In the genomic region with DNA sequence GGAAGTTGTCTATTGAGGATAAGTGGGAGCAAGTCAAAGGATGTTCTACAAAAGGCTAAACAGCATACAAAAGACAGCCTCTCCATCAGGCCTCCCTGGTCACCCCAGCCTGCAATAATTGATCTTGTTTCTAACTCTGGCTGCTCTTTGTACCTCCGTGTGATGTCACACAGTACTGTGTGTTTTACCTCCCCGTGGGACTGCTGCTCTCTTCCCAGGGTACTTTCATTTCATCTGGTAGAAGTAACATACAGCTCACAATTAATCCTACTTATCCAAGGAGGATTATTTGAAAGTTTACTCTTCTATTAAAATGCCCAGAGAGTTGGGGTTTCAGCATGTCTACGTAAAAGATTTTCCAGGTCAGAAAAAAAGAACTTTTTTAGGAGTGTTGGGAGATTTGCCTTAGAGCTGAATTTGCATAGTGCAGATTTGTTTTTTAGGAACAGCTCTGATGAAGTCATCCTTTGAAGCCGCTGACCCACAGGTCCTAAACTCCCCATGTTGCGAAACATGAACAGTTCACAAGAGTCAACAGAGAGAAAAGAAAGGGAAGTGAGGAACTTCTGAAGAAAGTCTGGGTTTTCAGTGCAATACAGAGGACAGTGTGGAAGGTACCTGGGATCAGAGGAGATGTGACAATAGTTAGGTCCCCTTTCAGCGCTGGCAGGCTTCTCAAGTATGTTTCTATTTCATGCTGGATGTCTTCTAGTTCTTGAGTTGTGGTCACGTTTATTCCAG, we compare ENCODE assay signal across 15 mouse cellular contexts. TPM values are rescaled to one million over a fixed set of nuclear protein-coding genes. Genes with fewer than 3 reads are reported as not detected.
A peak's percentile ranks its signal among the peaks of the same experiment; 100 is the strongest.
DNase-seq lines count a peak whose midpoint lies in the region; ATAC-seq and TF ChIP-seq lines count a peak whose summit lies in the region.
"Had no signal": no experiment of that assay in that cellular context is flagged by ENCODE, and none has a peak within 500 bp of the region (broad histone marks: within the 10 kb centered on the region; RNA-seq: fewer than 3 reads in every experiment).

No protein-coding gene starts in this region.

- no peak overlapping the region for H3K4me3 ChIP-seq in hindbrain, postnatal 0 days (ENCODE audit: low read length)
- no peak overlapping the region for H3K4me3 ChIP-seq in hindbrain, embryonic 16.5 days (ENCODE audit: low read length)
- H3K4me3 ChIP-seq in CH12.LX (replicated peaks in 1 of 3; ENCODE audit: low read depth in 2 of 3, low read length in 2 of 3, poor library complexity in 1 of 3): peak overlapping the region; percentile 74 to 79 (median 79)
- no peak overlapping the region for H3K4me3 ChIP-seq in intestine, embryonic 16.5 days (ENCODE audit: low read length)
- H3K4me3 ChIP-seq: erythroblast, embryonic 14.5 days; lung, embryonic 15.5 days had no signal

- H3K4me1 ChIP-seq in hindbrain, postnatal 0 days (ENCODE audit: insufficient read depth, low read length): no peaks in the 10 kb centered on the region
- H3K4me1 ChIP-seq in hindbrain, embryonic 16.5 days (ENCODE audit: control insufficient read depth, insufficient read depth, low read depth, low read length): peaks cover 3% of the 10 kb centered on the region; the same call in 1 of the 2 replicates
- H3K4me1 ChIP-seq in CH12.LX (ENCODE audit: control insufficient read depth in 1 of 2, insufficient read depth in 2 of 2): peaks cover 8 to 39% of the 10 kb centered on the region in 2 experiments
- no peaks in the 10 kb centered on the region for H3K4me1 ChIP-seq in intestine, embryonic 16.5 days (ENCODE audit: control insufficient read depth, insufficient read depth, low read length)

- no peak; the same call in 1 of the 2 replicates for TF ChIP-seq RAD21 in CH12.LX (IDR thresholded peaks at IDR 0.05; ENCODE audit: low read depth, low read length)

- dilution Hi-C loops in CH12.LX (cut with MboI; ENCODE audit: extremely low pct_ligation_motif_present, extremely low pct_unique_long_range_greater_than_20kb, low sequenced_read_pairs): no loop called here

- no peaks in the 10 kb centered on the region for H3K27me3 ChIP-seq in hindbrain, postnatal 0 days (ENCODE audit: insufficient read depth, low read length)
- no peaks in the 10 kb centered on the region for H3K27me3 ChIP-seq in hindbrain, embryonic 16.5 days (replicated peaks; ENCODE audit: control insufficient read depth, insufficient read depth, low read length)
- H3K27me3 ChIP-seq in CH12.LX (replicated peaks): no peaks in the 10 kb centered on the region
- H3K27me3 ChIP-seq in intestine, embryonic 16.5 days (replicated peaks; ENCODE audit: control insufficient read depth, insufficient read depth, low read length): no peaks in the 10 kb centered on the region
- H3K27me3 ChIP-seq: lung, embryonic 15.5 days had no signal

- H3K9ac ChIP-seq in hindbrain, postnatal 0 days (replicated peaks; ENCODE audit: low read length): no peak overlapping the region
- H3K9ac ChIP-seq in hindbrain, embryonic 16.5 days (ENCODE audit: low read depth, low read length): no peak overlapping the region
- peak overlapping the region; percentile 96 for H3K9ac ChIP-seq in CH12.LX (ENCODE audit: insufficient read depth, low read depth)
- H3K9ac ChIP-seq in intestine, embryonic 16.5 days (ENCODE audit: low read depth, low read length): no peak overlapping the region
- H3K9ac ChIP-seq: lung, embryonic 15.5 days had no signal

- TF ChIP-seq POLR2A in CH12.LX (IDR thresholded peaks at IDR 0.05; ENCODE audit: low read depth, low read length): peak; percentile 1; the same call in 1 of the 2 replicates

- no peak overlapping the region; the same call in 1 of the 2 replicates for H3K27ac ChIP-seq in hindbrain, postnatal 0 days
- H3K27ac ChIP-seq in hindbrain, embryonic 16.5 days (ENCODE audit: low read depth, low read length): no peak overlapping the region
- peak overlapping the region; percentile 85 for H3K27ac ChIP-seq in CH12.LX (ENCODE audit: insufficient read depth, low read depth)
- H3K27ac ChIP-seq in intestine, embryonic 16.5 days (ENCODE audit: low read length): no peak overlapping the region
- H3K27ac ChIP-seq: lung, embryonic 15.5 days had no signal

- no peaks in the 10 kb centered on the region for H3K36me3 ChIP-seq in hindbrain, postnatal 0 days (ENCODE audit: insufficient read depth, low read length)
- no peaks in the 10 kb centered on the region for H3K36me3 ChIP-seq in hindbrain, embryonic 16.5 days (ENCODE audit: control insufficient read depth, insufficient read depth, low read length)
- H3K36me3 ChIP-seq in CH12.LX (replicated peaks in 1 of 2; ENCODE audit: control insufficient read depth in 1 of 2, insufficient read depth in 1 of 2, low read length in 1 of 2): peaks cover 22 to 32% of the 10 kb centered on the region in 2 experiments
- H3K36me3 ChIP-seq in intestine, embryonic 16.5 days (ENCODE audit: control insufficient read depth, insufficient read depth, low read length): no peaks in the 10 kb centered on the region
- H3K36me3 ChIP-seq: G1E; lung, embryonic 15.5 days had no signal

- WGBS in hindbrain, postnatal 0 days: 65% methylated on average over 7 of the region's 7 CpGs
- 61% methylated on average over 7 of the region's 7 CpGs for WGBS in hindbrain, embryonic 16.5 days
- 61% methylated on average over 7 of the region's 7 CpGs for WGBS in intestine, embryonic 16.5 days

- in situ Hi-C loops in CH12.LX (cut with MboI; ENCODE audit: low pct_ligation_motif_present, low pct_unique_long_range_greater_than_20kb, low sequenced_read_pairs): loop anchor here (5.0 kb wide), 1 partner anchor 108 kb away; no protein-coding TSS in a partner anchor

- TF ChIP-seq CTCF in hindbrain, postnatal 0 days (IDR thresholded peaks at IDR 0.05; ENCODE audit: low read depth): no peak
- TF ChIP-seq CTCF in CH12.LX (conservative IDR thresholded peaks at IDR 0.05 in 1 of 2, IDR thresholded peaks at IDR 0.05 in 1 of 2; ENCODE audit: low read depth in 2 of 2, low read length in 2 of 2): no peak

- no peak for ATAC-seq in hindbrain, postnatal 0 days
- no peak for ATAC-seq in hindbrain, embryonic 16.5 days
- peak; percentile 71 for ATAC-seq in granulocyte monocyte progenitor cell, adult 5-6 weeks (replicated peaks; ENCODE audit: poor library complexity, severe bottlenecking)
- peak; percentile 67 for ATAC-seq in monocyte, adult 5-6 weeks (replicated peaks; ENCODE audit: insufficient number of reproducible peaks, low FRiP score, low TSS enrichment, poor library complexity, severe bottlenecking)
- ATAC-seq in intestine, embryonic 16.5 days: no peak

- H3K9me3 ChIP-seq in hindbrain, postnatal 0 days (ENCODE audit: low read length): no peaks in the 10 kb centered on the region
- no peaks in the 10 kb centered on the region for H3K9me3 ChIP-seq in hindbrain, embryonic 16.5 days (ENCODE audit: control insufficient read depth, low read length)
- H3K9me3 ChIP-seq in CH12.LX (replicated peaks; ENCODE audit: low read length): no peaks in the 10 kb centered on the region
- H3K9me3 ChIP-seq in intestine, embryonic 16.5 days (ENCODE audit: control insufficient read depth, low read length): no peaks in the 10 kb centered on the region
- H3K9me3 ChIP-seq: lung, embryonic 15.5 days had no signal

- peak; percentile 89 for TF ChIP-seq EP300 in CH12.LX (IDR thresholded peaks at IDR 0.05; ENCODE audit: low read length)

- peaks cover 11% of the 10 kb centered on the region for H3K79me2 ChIP-seq in CH12.LX (replicated peaks; ENCODE audit: control insufficient read depth, extremely low read depth, insufficient read depth, poor library complexity, severe bottlenecking)

- H3K4me2 ChIP-seq in hindbrain, postnatal 0 days (ENCODE audit: low read depth, low read length): no peak overlapping the region
- no peak overlapping the region for H3K4me2 ChIP-seq in hindbrain, embryonic 16.5 days (ENCODE audit: low read length)
- peak overlapping the region; percentile 98 for H3K4me2 ChIP-seq in CH12.LX (ENCODE audit: insufficient read depth, low read depth, poor library complexity, severe bottlenecking)
- H3K4me2 ChIP-seq in intestine, embryonic 16.5 days (ENCODE audit: low read depth, low read length): no peak overlapping the region
- H3K4me2 ChIP-seq: lung, embryonic 15.5 days had no signal

- peak; percentile 10 for DNase-seq in hindbrain, postnatal 0 days (ENCODE audit: low spot score)
- DNase-seq in CH12.LX (ENCODE audit: extremely low read depth): peak; percentile 85
- no peak for DNase-seq in testis, postnatal 14 days (ENCODE audit: low spot score)
- no peak for DNase-seq in neural tube, embryonic 10.5 days (ENCODE audit: extremely low spot score, low spot score)
- DNase-seq: adrenal gland, postnatal 36 days; cerebellum, postnatal 14 days; kidney, adult 9 months; right cerebral cortex, adult 18-20 months had no signal

TF ChIP-seq in CH12.LX, 34 proteins besides CTCF, POLR2A, EP300 and RAD21 (continues in another document):
- TF ChIP-seq MXI1 (IDR thresholded peaks at IDR 0.05; ENCODE audit: low read depth, low read length): peak; percentile 77; the same call in 1 of the 2 replicates
- no peak for TF ChIP-seq USF1 (IDR thresholded peaks at IDR 0.05; ENCODE audit: low read depth, low read length)
- TF ChIP-seq TCF12 (IDR thresholded peaks at IDR 0.05; ENCODE audit: low read depth, low read length): peak; percentile 69

RNA-seq across cellular contexts. Expression of a gene that starts 2.2 kb away (rescaled TPM):
- total RNA-seq in hindbrain, postnatal 0 days (2014; rRNA removed): 1.7 and 3.5 TPM in 2 replicates
- polyA plus RNA-seq in hindbrain, postnatal 0 days (2015; fragmentation: Nextera tagmentation; extraction: Ambion mirVana): 2.6 and 2.8 TPM in 2 replicates
- polyA plus RNA-seq in hindbrain, embryonic 16.5 days (2015; fragmentation: Nextera tagmentation; extraction: Ambion mirVana): 0.94 and 1.1 TPM in 2 replicates
- 4.7 and 5.0 TPM in 2 replicates for total RNA-seq in CH12.LX (2012; rRNA removed)
- 21.8 and 22.3 TPM in 2 replicates for total RNA-seq in CH12.LX (2014; rRNA removed)
- polyA plus RNA-seq in CH12.LX (2012; ENCODE audit: insufficient read length, low read depth): 11.4 and 11.6 TPM in 2 replicates
- total RNA-seq in granulocyte monocyte progenitor cell, adult 5-6 weeks (2014; fragmentation: Nextera tagmentation): 8.9 and 13.6 TPM in 2 replicates
- 14.8 and 27.9 TPM in 2 replicates for total RNA-seq in granulocyte monocyte progenitor cell, adult 5-6 weeks (2017)
- 3.9 to 7.9 TPM (median 5.3 TPM) in 3 replicates for total RNA-seq in monocyte, adult 5-6 weeks (2017)
- 2.9 and 3.8 TPM in 2 replicates for polyA plus RNA-seq in intestine, embryonic 16.5 days (2015; fragmentation: Nextera tagmentation; extraction: Ambion mirVana)
- total RNA-seq: G1E had no signal
- polyA plus RNA-seq: erythroblast, embryonic 14.5 days; G1E had no signal

RNA-seq across cellular contexts. Expression of a gene that starts 2.4 kb away (rescaled TPM):
- 1.5 and 3.6 TPM in 2 replicates for total RNA-seq in hindbrain, postnatal 0 days (2014; rRNA removed)
- 3.2 and 3.4 TPM in 2 replicates for polyA plus RNA-seq in hindbrain, postnatal 0 days (2015; fragmentation: Nextera tagmentation; extraction: Ambion mirVana)
- 2.6 and 3.3 TPM in 2 replicates for polyA plus RNA-seq in hindbrain, embryonic 16.5 days (2015; fragmentation: Nextera tagmentation; extraction: Ambion mirVana)
- total RNA-seq in CH12.LX (2012; rRNA removed) (19.2 and 27.1 TPM in 2 replicates), CH12.LX (2014; rRNA removed) (39.5 and 45.2 TPM in 2 replicates)
- polyA plus RNA-seq in CH12.LX (2012; ENCODE audit: insufficient read length, low read depth): 42.3 and 42.7 TPM in 2 replicates
- total RNA-seq in granulocyte monocyte progenitor cell, adult 5-6 weeks (2014; fragmentation: Nextera tagmentation): 11.0 and 15.7 TPM in 2 replicates
- 8.4 and 13.9 TPM in 2 replicates for total RNA-seq in granulocyte monocyte progenitor cell, adult 5-6 weeks (2017)
- 29.6 to 36.6 TPM (median 36.2 TPM) in 3 replicates for total RNA-seq in monocyte, adult 5-6 weeks (2017)
- polyA plus RNA-seq in intestine, embryonic 16.5 days (2015; fragmentation: Nextera tagmentation; extraction: Ambion mirVana): 8.8 and 9.1 TPM in 2 replicates
- total RNA-seq: G1E had no signal
- polyA plus RNA-seq: erythroblast, embryonic 14.5 days; G1E had no signal

Comparison
In these comparisons a context has a peak if more than half of its experiments do, and no peak if none do; other contexts are left out.
1. ATAC-seq: peak in granulocyte monocyte progenitor cell, adult 5-6 weeks (single experiment) and monocyte, adult 5-6 weeks (single experiment); none in hindbrain, postnatal 0 days (single experiment), hindbrain, embryonic 16.5 days (single experiment) and intestine, embryonic 16.5 days (single experiment).
2. DNase-seq: peak in hindbrain, postnatal 0 days (single experiment) and CH12.LX (single experiment); none in testis, postnatal 14 days (single experiment) and neural tube, embryonic 10.5 days (single experiment).
3. H3K4me3 ChIP-seq: peak in CH12.LX (3 of 3); none in hindbrain, postnatal 0 days (single experiment), hindbrain, embryonic 16.5 days (single experiment) and intestine, embryonic 16.5 days (single experiment).